Mouse (Mus musculus) liver, adult 10 weeks (tissue): ENCODE results near the gene Senp3. TPM values are rescaled to one million over a fixed set of nuclear protein-coding genes. Genes with fewer than 3 reads are reported as not detected.

Source experiments
- polyA plus RNA-seq: library from polyadenylated mRNA; stranded (reverse); fragments of 350-450 nt; fragmentation: Illumina TruSeq; extraction: RNeasy Lipid Tissue Mini Kit (QIAGEN cat#74804); gene quantifications from one replicate; pipeline ENCODE4 v1.2.3, GENCODE M21; 2014; ENCODE audit warnings: low read depth, low replicate concordance

The Senp3 gene
- polyA plus RNA-seq = 33.7 TPM

GRCm38 (mm10) chr11:69681314-69682208 lies at the start of gene Senp3:
TSS of gene Senp3 (minus strand) at chr11:69682084.

GRCm38 (mm10) chr11:69695361-69696181 lies 13.7 kb upstream of the Senp3 start, which contains the start of the genes Tnfsf12 and Tnfsfm13:
TSS of gene Tnfsf12 (minus strand) at chr11:69695849.
TSS of gene Tnfsfm13 (minus strand) at chr11:69696098.

GRCm38 (mm10) chr11:69685526-69686148 lies 3.8 kb upstream of the Senp3 start, which contains the start of gene Tnfsf13:
TSS of gene Tnfsf13 (minus strand) at chr11:69685784.

GRCm38 (mm10) chr11:69672211-69672706 lies 9.6 kb downstream of the Senp3 start, which contains the start of gene Eif4a1:
TSS of gene Eif4a1 (minus strand) at chr11:69672423.

GRCm38 (mm10) chr11:69665961-69666664 lies 15.8 kb downstream of the Senp3 start, which contains the start of gene Cd68:
TSS of gene Cd68 (minus strand) at chr11:69666153.

GRCm38 (mm10) chr11:69662213-69662966 lies 19.5 kb downstream of the Senp3 start, which contains the start of gene Mpdu1:
TSS of gene Mpdu1 (minus strand) at chr11:69662642.

GRCm38 (mm10) chr11:69655264-69656064 lies 26.4 kb downstream of the Senp3 start, which contains the start of gene Sox15:
TSS of gene Sox15 (plus strand) at chr11:69655314.

GRCm38 (mm10) chr11:69632284-69633089 lies 49.4 kb downstream of the Senp3 start, which contains the start of gene Fxr2:
TSS of gene Fxr2 (plus strand) at chr11:69632990.

Other genes starting within 250 kb of the Senp3 start
- not detected for gene Dnah2, start 133.0 kb downstream of the Senp3 start, polyA plus RNA-seq
- not detected for gene Efnb3, start 121.9 kb downstream of the Senp3 start, polyA plus RNA-seq
- 1.1 TPM for gene Wrap53, start 101.8 kb downstream of the Senp3 start, polyA plus RNA-seq
- gene Trp53, start 101.7 kb downstream of the Senp3 start, polyA plus RNA-seq = 3.8 TPM
- 0.13 TPM for gene Atp1b2, start 76.1 kb downstream of the Senp3 start, polyA plus RNA-seq
- not detected for gene Shbg, start 64.2 kb downstream of the Senp3 start, polyA plus RNA-seq
- gene Sat2, start 60.1 kb downstream of the Senp3 start, polyA plus RNA-seq = 8.5 TPM
- gene Fxr2, start 49.1 kb downstream of the Senp3 start, polyA plus RNA-seq = 7.8 TPM
- gene Sox15, start 26.8 kb downstream of the Senp3 start, polyA plus RNA-seq = not detected
- 22.1 TPM for gene Mpdu1, start 19.4 kb downstream of the Senp3 start, polyA plus RNA-seq
- gene Cd68, start 15.9 kb downstream of the Senp3 start, polyA plus RNA-seq = 3.8 TPM
- gene Eif4a1, start 9.7 kb downstream of the Senp3 start, polyA plus RNA-seq = 340 TPM
- gene Tnfsf13, start 3.7 kb upstream of the Senp3 start, polyA plus RNA-seq = 2.8 TPM
- gene Tnfsf12, start 13.8 kb upstream of the Senp3 start, polyA plus RNA-seq = 1.5 TPM
- not detected for gene Tnfsfm13, start 14.0 kb upstream of the Senp3 start, polyA plus RNA-seq
- gene Polr2a, start 76.6 kb upstream of the Senp3 start, polyA plus RNA-seq = 7.7 TPM
- not detected for gene Slc35g3, start 79.9 kb upstream of the Senp3 start, polyA plus RNA-seq
- 4.1 TPM for gene Zbtb4, start 83.8 kb upstream of the Senp3 start, polyA plus RNA-seq
- 0.58 TPM for gene Chrnb1, start 113.9 kb upstream of the Senp3 start, polyA plus RNA-seq
- 0.29 TPM for gene Fgf11, start 119.8 kb upstream of the Senp3 start, polyA plus RNA-seq
- gene Tmem102, start 123.5 kb upstream of the Senp3 start, polyA plus RNA-seq = 3.6 TPM
- not detected for gene Gm39566, start 133.2 kb upstream of the Senp3 start, polyA plus RNA-seq
- gene Spem2, start 136.4 kb upstream of the Senp3 start, polyA plus RNA-seq = not detected
- not detected for gene Spem1, start 140.1 kb upstream of the Senp3 start, polyA plus RNA-seq
- 0.11 TPM for gene Nlgn2, start 155.7 kb upstream of the Senp3 start, polyA plus RNA-seq
- 58.8 TPM for gene Tmem256, start 156.4 kb upstream of the Senp3 start, polyA plus RNA-seq
- 1.1 TPM for gene Plscr3, start 164.3 kb upstream of the Senp3 start, polyA plus RNA-seq
- not detected for gene Tnk1, start 176.6 kb upstream of the Senp3 start, polyA plus RNA-seq
- gene Tmem95, start 195.9 kb upstream of the Senp3 start, polyA plus RNA-seq = not detected
- 0.42 TPM for gene Kctd11, start 199.3 kb upstream of the Senp3 start, polyA plus RNA-seq
- gene Acap1, start 213.5 kb upstream of the Senp3 start, polyA plus RNA-seq = 0.40 TPM
- not detected for gene 2810408A11Rik, start 218.9 kb upstream of the Senp3 start, polyA plus RNA-seq
- gene Neurl4, start 219.0 kb upstream of the Senp3 start, polyA plus RNA-seq = 3.0 TPM
- gene Gps2, start 231.8 kb upstream of the Senp3 start, polyA plus RNA-seq = 9.6 TPM
- gene Eif5a, start 239.9 kb upstream of the Senp3 start, polyA plus RNA-seq = 155 TPM